Comparison of ENCODE assay signal across 8 mouse cellular contexts in the genomic region with DNA sequence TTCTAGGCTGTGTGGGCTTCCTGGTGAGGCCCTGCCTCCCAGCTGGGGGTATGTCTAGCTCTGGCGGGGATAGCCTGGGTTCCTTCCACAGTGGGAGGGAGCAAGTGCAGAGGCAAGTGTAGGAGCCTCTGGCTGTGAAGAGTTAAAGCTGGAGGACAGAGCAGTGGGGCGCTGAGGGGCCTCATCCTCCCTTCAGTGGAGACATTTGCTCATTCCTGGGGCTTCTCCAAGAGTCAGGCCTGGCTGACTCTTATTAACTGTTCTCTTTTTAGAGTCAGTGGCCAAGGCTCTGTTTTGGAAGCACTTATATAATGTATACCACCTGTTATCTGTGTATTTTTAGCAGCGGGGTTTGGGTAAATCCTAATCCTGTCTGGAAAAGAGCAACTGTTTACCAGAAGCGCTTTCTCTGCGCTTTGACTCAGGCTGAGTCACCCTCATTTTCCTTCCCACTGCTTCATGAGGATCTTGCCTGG. TPM values are rescaled to one million over a fixed set of nuclear protein-coding genes. Genes with fewer than 3 reads are reported as not detected.
DNase-seq lines count a peak whose midpoint lies in the region; ATAC-seq and TF ChIP-seq lines count a peak whose summit lies in the region.

No protein-coding gene starts in this region.

- H3K4me1 ChIP-seq in hindbrain, embryonic 13.5 days (replicated peaks) = peaks cover 25% of the 10 kb centered on the region
- peaks cover 10% of the 10 kb centered on the region; the same call in 1 of the 2 replicates for H3K4me1 ChIP-seq in hindbrain, embryonic 14.5 days (replicated peaks; ENCODE audit: control insufficient read depth, insufficient read depth, low read length)
- H3K4me1 ChIP-seq in heart, embryonic 11.5 days (ENCODE audit: control insufficient read depth, insufficient read depth, low read length) = peaks cover 19% of the 10 kb centered on the region
- peaks cover 34% of the 10 kb centered on the region for H3K4me1 ChIP-seq in olfactory bulb, adult 2 months (ENCODE audit: control insufficient read depth, insufficient read depth, low read length)

- H3K36me3 ChIP-seq in hindbrain, embryonic 13.5 days = no peaks in the 10 kb centered on the region
- H3K36me3 ChIP-seq in hindbrain, embryonic 14.5 days (replicated peaks; ENCODE audit: control insufficient read depth, insufficient read depth) = no peaks in the 10 kb centered on the region
- H3K36me3 ChIP-seq in heart, embryonic 11.5 days (ENCODE audit: control insufficient read depth, insufficient read depth, low read length) = no peaks in the 10 kb centered on the region

- no peak for TF ChIP-seq CTCF in olfactory bulb, adult 2 months (IDR thresholded peaks at IDR 0.05; ENCODE audit: insufficient read depth, low read depth, low read length)

- WGBS in hindbrain, embryonic 13.5 days = 56% methylated on average over 5 of the region's 5 CpGs
- 52% methylated on average over 5 of the region's 5 CpGs for WGBS in hindbrain, embryonic 14.5 days
- 30% methylated on average over 5 of the region's 5 CpGs for WGBS in heart, embryonic 11.5 days (ENCODE audit: insufficient replicate concordance)
- 12% methylated on average over 5 of the region's 5 CpGs for WGBS in olfactory bulb, adult 2 months

- H3K9ac ChIP-seq in hindbrain, embryonic 13.5 days = no peak overlapping the region
- no peak overlapping the region for H3K9ac ChIP-seq in hindbrain, embryonic 14.5 days
- peak overlapping the region; percentile 58 for H3K9ac ChIP-seq in heart, embryonic 11.5 days (ENCODE audit: low read depth, low read length)

- ATAC-seq in hindbrain, embryonic 13.5 days (ENCODE audit: low FRiP score) = no peak
- no peak for ATAC-seq in hindbrain, embryonic 14.5 days (ENCODE audit: low FRiP score)
- ATAC-seq in heart, embryonic 11.5 days (replicated peaks; ENCODE audit: insufficient number of reproducible peaks, low FRiP score, low TSS enrichment) = no peak

- DNase-seq in hindbrain, embryonic 14.5 days (ENCODE audit: low spot score) = no peak
- DNase-seq in right cerebral cortex, adult 18-20 months = peak; percentile 71
- DNase-seq in right cerebral cortex, postnatal 10 days (ENCODE audit: low spot score in 2 of 2) = no peak
- DNase-seq in ovary, postnatal 10 days (ENCODE audit: low spot score) = no peak
- DNase-seq in natural killer cell, adult 2 months (ENCODE audit: low spot score in 2 of 2) = no peak

- TF ChIP-seq POLR2A in olfactory bulb, adult 2 months (IDR thresholded peaks at IDR 0.05; ENCODE audit: insufficient read depth, low read depth, low read length) = no peak

- peak overlapping the region; percentile 40; the same call in 1 of the 2 replicates for H3K27ac ChIP-seq in hindbrain, embryonic 13.5 days
- H3K27ac ChIP-seq in hindbrain, embryonic 14.5 days = no peak overlapping the region
- peak overlapping the region; percentile 78 for H3K27ac ChIP-seq in heart, embryonic 11.5 days (ENCODE audit: low read depth, low read length)
- peak overlapping the region; percentile 94 for H3K27ac ChIP-seq in olfactory bulb, adult 2 months (ENCODE audit: insufficient read depth, low read depth, low read length)

- H3K4me2 ChIP-seq in hindbrain, embryonic 13.5 days = no peak overlapping the region
- H3K4me2 ChIP-seq in hindbrain, embryonic 14.5 days (replicated peaks) = no peak overlapping the region
- H3K4me2 ChIP-seq in heart, embryonic 11.5 days = peak overlapping the region; percentile 12

- H3K4me3 ChIP-seq in hindbrain, embryonic 13.5 days = no peak overlapping the region
- H3K4me3 ChIP-seq in hindbrain, embryonic 14.5 days (replicated peaks; ENCODE audit: low read length) = no peak overlapping the region
- H3K4me3 ChIP-seq in heart, embryonic 11.5 days (ENCODE audit: low read depth, low read length) = no peak overlapping the region
- no peak overlapping the region for H3K4me3 ChIP-seq in olfactory bulb, adult 2 months (ENCODE audit: insufficient read depth, low read depth, low read length)

- no peaks in the 10 kb centered on the region for H3K9me3 ChIP-seq in hindbrain, embryonic 13.5 days
- H3K9me3 ChIP-seq in hindbrain, embryonic 14.5 days (ENCODE audit: control insufficient read depth, low read length) = no peaks in the 10 kb centered on the region
- no peaks in the 10 kb centered on the region for H3K9me3 ChIP-seq in heart, embryonic 11.5 days (replicated peaks; ENCODE audit: control insufficient read depth, low read length)

- H3K27me3 ChIP-seq in hindbrain, embryonic 13.5 days = no peaks in the 10 kb centered on the region
- no peaks in the 10 kb centered on the region for H3K27me3 ChIP-seq in hindbrain, embryonic 14.5 days (ENCODE audit: control insufficient read depth, insufficient read depth, low read length)
- H3K27me3 ChIP-seq in heart, embryonic 11.5 days (ENCODE audit: control insufficient read depth, insufficient read depth, low read length) = no peaks in the 10 kb centered on the region

RNA-seq across cellular contexts. Expression of gene Pkig, which starts 17.0 kb away (rescaled TPM):
- polyA plus RNA-seq in hindbrain, embryonic 13.5 days (2015; fragmentation: Nextera tagmentation; extraction: Ambion mirVana) = 110 and 119 TPM in 2 replicates
- 107 and 117 TPM in 2 replicates for polyA plus RNA-seq in hindbrain, embryonic 14.5 days (2014; fragmentation: Nextera tagmentation; extraction: Ambion mirVana)
- 249 and 252 TPM in 2 replicates for polyA plus RNA-seq in heart, embryonic 11.5 days (2014; fragmentation: Nextera tagmentation; extraction: Ambion mirVana)
- polyA plus RNA-seq in olfactory bulb, adult 2 months (2012; ENCODE audit: insufficient read depth, insufficient read length, low replicate concordance, missing spikeins) = not detected in 2 replicates

RNA-seq across cellular contexts. Expression of gene Serinc3, which starts 30.3 kb away (rescaled TPM):
- polyA plus RNA-seq in hindbrain, embryonic 13.5 days (2015; fragmentation: Nextera tagmentation; extraction: Ambion mirVana) = 37.5 and 38.7 TPM in 2 replicates
- polyA plus RNA-seq in hindbrain, embryonic 14.5 days (2014; fragmentation: Nextera tagmentation; extraction: Ambion mirVana) = 42.1 and 45.1 TPM in 2 replicates
- 77.5 and 79.0 TPM in 2 replicates for polyA plus RNA-seq in heart, embryonic 11.5 days (2014; fragmentation: Nextera tagmentation; extraction: Ambion mirVana)
- polyA plus RNA-seq in olfactory bulb, adult 2 months (2012; ENCODE audit: insufficient read depth, insufficient read length, low replicate concordance, missing spikeins) = 82.6 TPM in 1 of 2 replicates, not detected in the other

Comparison
In these comparisons a context has a peak if more than half of its experiments do, and no peak if none do; other contexts are left out.
1. RNA of gene Pkig, which starts 17.0 kb away (polyA plus RNA-seq): 249 to 252 TPM in heart, embryonic 11.5 days, 110 to 119 TPM in hindbrain, embryonic 13.5 days and 107 to 117 TPM in hindbrain, embryonic 14.5 days; not detected in olfactory bulb, adult 2 months; every median in the first group is over 100 times any median in the second.